ENCODE assay signal across 30 mouse cellular contexts in the genomic region with DNA sequence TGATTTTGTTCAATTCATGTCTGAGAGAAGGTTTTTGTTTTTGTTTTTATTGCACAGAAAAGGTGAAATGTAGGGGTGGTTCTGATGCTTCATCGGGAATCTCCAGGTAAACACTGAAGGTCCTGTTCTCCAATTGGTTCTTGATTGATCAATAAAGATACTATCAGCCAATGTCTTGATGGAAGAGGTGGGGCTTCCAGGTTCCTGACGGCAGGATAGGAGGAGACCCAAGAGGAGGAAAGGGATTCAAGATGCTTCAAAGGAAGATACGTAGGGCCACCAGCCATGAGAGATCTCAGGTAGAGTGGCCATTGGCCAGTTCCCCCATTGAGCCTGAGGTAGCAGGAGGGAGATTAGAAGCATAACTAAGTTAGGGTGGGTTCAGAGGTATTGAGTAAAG. TPM values are rescaled to one million over a fixed set of nuclear protein-coding genes. Genes with fewer than 3 reads are reported as not detected.
"Had no signal": no experiment of that assay in that cellular context is flagged by ENCODE, and none has a peak within 500 bp of the region (broad histone marks: within the 10 kb centered on the region; RNA-seq: fewer than 3 reads in every experiment).

No protein-coding gene starts in this region.

- H3K9me3 ChIP-seq: midbrain, embryonic 10.5 days; midbrain, embryonic 12.5 days; neural tube, embryonic 13.5 days; neural tube, embryonic 15.5 days had no signal

- DNase-seq: lung, adult 18-20 months; lung, embryonic 14.5 days; lung, postnatal 10 days; lung, postnatal 36 days; midbrain, embryonic 14.5 days; retina, postnatal 1 day; right cerebral cortex, adult 18-20 months; right cerebral cortex, postnatal 25 days; right cerebral cortex, postnatal 4 days; spleen, adult 18-20 months; thymus, adult 18-20 months; thymus, postnatal 25 days; thymus, postnatal 4 days had no signal

- H3K4me2 ChIP-seq: lung, embryonic 14.5 days; midbrain, embryonic 12.5 days; neural tube, embryonic 13.5 days; neural tube, embryonic 15.5 days had no signal

- H3K9ac ChIP-seq: lung, embryonic 14.5 days; midbrain, embryonic 12.5 days; neural tube, embryonic 13.5 days; neural tube, embryonic 15.5 days had no signal

- H3K4me3 ChIP-seq: midbrain, embryonic 10.5 days; midbrain, embryonic 12.5 days; myocyte; neural tube, embryonic 13.5 days; neural tube, embryonic 15.5 days had no signal

- ATAC-seq: midbrain, embryonic 16.5 days had no signal

- H3K27ac ChIP-seq: macrophage; midbrain, embryonic 10.5 days; midbrain, embryonic 12.5 days; neural tube, embryonic 13.5 days; neural tube, embryonic 15.5 days had no signal

- H3K4me1 ChIP-seq: midbrain, embryonic 12.5 days; neural tube, embryonic 13.5 days; neural tube, embryonic 15.5 days had no signal

- H3K36me3 ChIP-seq: midbrain, embryonic 10.5 days; midbrain, embryonic 12.5 days; neural tube, embryonic 13.5 days; neural tube, embryonic 15.5 days had no signal

- H3K27me3 ChIP-seq: neural tube, embryonic 13.5 days; neural tube, embryonic 15.5 days had no signal

RNA-seq across cellular contexts. Expression of a gene that starts 37.9 kb away (rescaled TPM):
- total RNA-seq: megakaryocyte progenitor cell, adult 5-6 weeks; megakaryocyte-erythroid progenitor cell, adult 5-6 weeks had no signal
- polyA plus RNA-seq: liver, embryonic 16.5 days; lung, embryonic 14.5 days; lung, embryonic 16.5 days; macrophage; midbrain, embryonic 10.5 days; midbrain, embryonic 12.5 days; midbrain, embryonic 14.5 days; midbrain, embryonic 16.5 days; myocyte; neural tube, embryonic 11.5 days; neural tube, embryonic 13.5 days; neural tube, embryonic 15.5 days; small intestine, adult 2 months; stomach, embryonic 14.5 days; stomach, embryonic 16.5 days; thymus, postnatal 0 days; urinary bladder, adult 2 months had no signal
